Mouse (Mus musculus) liver, embryonic 14.5 days (tissue): ENCODE results near the gene Inpp1.
"Not testable (repeated sequence)": the region's sequence is repeated elsewhere in the genome, so short reads cannot be mapped to it uniquely, and the experiment has no call there.

Experiments
- CTCF ChIP-seq: IDR thresholded peaks from 2 replicates; pipeline ENCODE4 v1.5.1; 2016; ENCODE audit warnings: antibody characterized with exemption, low read depth, control low read depth
- EP300 ChIP-seq: IDR thresholded peaks from 2 replicates; pipeline ENCODE4 v1.6.1; 2016; ENCODE audit warnings: antibody characterized with exemption, low read depth

- TF ChIP-seq CTCF: peak; percentile 47; the same call in 1 of the 2 replicates
- TF ChIP-seq EP300: not testable (repeated sequence)
These were observed 36.5 kb upstream of the Inpp1 start for GRCm38 (mm10) chr1:52854029-52854428.
